Mouse (Mus musculus) megakaryocyte-erythroid progenitor cell, adult 5 weeks (primary cell): ENCODE results near the gene Afm. TPM values are rescaled to one million over a fixed set of nuclear protein-coding genes. Genes with fewer than 3 reads are reported as not detected.

Experiments used
- polyA plus RNA-seq: library from polyadenylated mRNA; stranded (reverse); fragments of >175 nt; gene quantifications from 2 replicates; pipeline ENCODE4 v1.2.3, GENCODE M21; 2012

Gene Afm
- polyA plus RNA-seq, result not detected in 2 replicates

DNA sequence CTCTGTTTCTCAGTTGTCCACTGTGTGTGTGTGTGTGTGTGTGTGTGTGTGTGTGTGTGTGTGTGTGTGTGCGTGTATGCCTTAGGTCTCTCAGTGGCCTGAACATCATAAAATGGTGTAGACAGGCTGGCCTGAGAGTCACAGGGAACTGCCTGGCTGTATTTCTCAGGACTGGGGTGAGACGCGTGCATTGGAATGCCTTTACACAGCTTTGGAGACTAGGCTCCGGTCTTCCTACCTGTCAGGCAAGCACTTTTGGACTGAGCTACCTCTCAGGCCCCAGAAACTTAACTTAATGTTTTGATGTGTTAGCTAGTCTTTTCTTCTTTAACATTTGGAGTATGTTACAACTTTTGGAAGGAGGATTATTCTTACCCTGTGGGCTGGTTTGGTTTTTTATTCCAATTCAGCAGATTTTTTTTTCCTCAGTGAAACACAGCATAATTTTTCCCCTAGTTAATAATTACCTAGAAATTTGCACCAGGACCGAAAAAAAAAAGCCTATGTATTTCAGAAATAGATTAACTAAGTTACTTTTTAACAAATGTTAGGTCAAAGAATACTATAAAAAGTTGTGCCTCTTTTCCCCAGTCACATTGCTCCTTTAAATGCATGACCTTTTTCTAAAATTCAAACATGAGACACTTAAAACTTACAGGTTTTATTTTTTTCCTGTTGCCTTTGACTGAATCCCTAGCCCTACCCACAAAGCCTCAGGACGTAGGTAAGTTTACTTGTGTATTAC lies at the start of gene Afm:
Gene Afm (plus strand): TSS at position 577 of the 745 bp plus-strand sequence.

GRCm38 (mm10) chr5:90490518-90490917 lies 28.2 kb upstream of the Afm start, which contains the start of gene Afp:
TSS of gene Afp (plus strand) at chr5:90490737.

GRCm38 (mm10) chr5:90560743-90561142 lies 42.0 kb downstream of the Afm start, which contains the start of gene 5830473C10Rik:
TSS of gene 5830473C10Rik (plus strand) at chr5:90561107.

Other genes with a start within 250 kb of the Afm start
- gene Ankrd17, start 152.4 kb upstream of the Afm start, polyA plus RNA-seq, result 10.5 and 17.4 TPM in 2 replicates
- gene Gm9958, start 151.7 kb upstream of the Afm start, polyA plus RNA-seq, result not detected in 2 replicates
- gene Alb, start 58.0 kb upstream of the Afm start, polyA plus RNA-seq, result not detected in 2 replicates
- gene Afp, start 28.2 kb upstream of the Afm start, polyA plus RNA-seq, result 0.09 and 0.41 TPM in 2 replicates
- not detected in 2 replicates for gene 5830473C10Rik, start 42.2 kb downstream of the Afm start, polyA plus RNA-seq
- gene Rassf6, start 121.7 kb downstream of the Afm start, polyA plus RNA-seq, result 0.09 TPM in 1 of 2 replicates, not detected in the other
- not detected in 2 replicates for gene Cxcl5, start 240.4 kb downstream of the Afm start, polyA plus RNA-seq
- 0.07 and 0.12 TPM in 2 replicates for gene Ppbp, start 249.6 kb downstream of the Afm start, polyA plus RNA-seq